Mouse (Mus musculus) ES-E14 (cell line): Measurements from ENCODE around the gene Il4i1. TPM values are rescaled to one million over a fixed set of nuclear protein-coding genes. Genes with fewer than 3 reads are reported as not detected.

Experiments used
- DNase-seq: peaks from one replicate; pipeline ENCODE4 v3.0.0-alpha.2; 2013; ENCODE audit warnings: low read depth, low spot score
- H3K27ac ChIP-seq: 2 replicates; pipeline ENCODE4 v1.5.1; 2012; ENCODE audit warnings: low read depth, mild to moderate bottlenecking, low read length, moderate library complexity, mixed read lengths; ENCODE audit not compliant: poor library complexity, insufficient read depth, severe bottlenecking
- H3K36me3 ChIP-seq: 2 replicates; pipeline ENCODE4 v1.6.1; 2012; ENCODE audit warnings: mild to moderate bottlenecking, low read length, moderate library complexity, mixed read lengths; ENCODE audit not compliant: control insufficient read depth, poor library complexity, insufficient read depth, severe bottlenecking
- H3K4me1 ChIP-seq, 2 experiments: fragments of 150-350 bp in 1 of 2; sonication (generic) in 1 of 2; 2 replicates each; pipeline ENCODE4 v1.6.1; 2012; ENCODE audit warnings: low read length in 2 of 2, mild to moderate bottlenecking in 1 of 2, mixed read lengths in 1 of 2; ENCODE audit not compliant: control insufficient read depth in 2 of 2, insufficient read depth in 2 of 2, poor library complexity in 1 of 2
- H3K4me3 ChIP-seq, 2 experiments: fragments of 150-350 bp in 1 of 2; sonication (generic) in 1 of 2; 2 replicates each; pipeline ENCODE4 v1.5.1; 2012; ENCODE audit warnings: low read length in 2 of 2, low read depth in 1 of 2, mild to moderate bottlenecking in 1 of 2, mixed read lengths in 1 of 2; ENCODE audit not compliant: insufficient read depth in 1 of 2, poor library complexity in 1 of 2, severe bottlenecking in 1 of 2
- H3K9ac ChIP-seq: 2 replicates; pipeline ENCODE4 v1.6.1; 2012; ENCODE audit warnings: low read depth, mild to moderate bottlenecking, low read length, mixed read lengths; ENCODE audit not compliant: poor library complexity, insufficient read depth, severe bottlenecking
- H3K9me3 ChIP-seq: fragments of 150-350 bp; sonication (generic); 2 replicates; pipeline ENCODE4 v1.6.1; 2012; ENCODE audit warnings: low read depth, mild to moderate bottlenecking, low read length; ENCODE audit not compliant: control insufficient read depth, insufficient read depth
- CHD2 ChIP-seq: IDR thresholded peaks from 2 replicates; pipeline ENCODE4 v1.6.1; 2014; ENCODE audit warnings: mild to moderate bottlenecking, low read depth, low read length, inconsistent platforms
- HCFC1 ChIP-seq: IDR thresholded peaks from 2 replicates; pipeline ENCODE4 v1.6.1; 2012; ENCODE audit warnings: low read length, inconsistent platforms, borderline replicate concordance; ENCODE audit not compliant: insufficient read depth
- MAFK ChIP-seq: IDR thresholded peaks from 2 replicates; pipeline ENCODE4 v1.6.1; 2014; ENCODE audit warnings: mild to moderate bottlenecking, low read depth, low read length, inconsistent platforms; ENCODE audit not compliant: insufficient read depth
- ZC3H11A ChIP-seq: IDR thresholded peaks from 2 replicates; pipeline ENCODE4 v1.6.1; 2012; ENCODE audit warnings: low read depth, mild to moderate bottlenecking, inconsistent platforms, low read length, borderline replicate concordance
- ZNF384 ChIP-seq: IDR thresholded peaks from 2 replicates; pipeline ENCODE4 v1.6.1; 2012; ENCODE audit warnings: low read depth, low read length, inconsistent platforms
- in situ Hi-C, 2 experiments: fragments of 600-800 bp; cut with MboI; formaldehyde crosslinking; loops; one replicate each; pipeline ENCODE4 v1.15.1; 2025; ENCODE audit warnings: low sequenced_read_pairs in 2 of 2, inconsistent platforms in 1 of 2; ENCODE audit not compliant: unreplicated experiment in 2 of 2
- total RNA-seq: library from RNA; depleted of rRNA; stranded (reverse); fragments of 300-350 nt; gene quantifications from 2 replicates; pipeline ENCODE4 v1.2.3, GENCODE M21; 2012

The Il4i1 gene
- total RNA-seq, 1 experiment, result 4.8 TPM

DNA sequence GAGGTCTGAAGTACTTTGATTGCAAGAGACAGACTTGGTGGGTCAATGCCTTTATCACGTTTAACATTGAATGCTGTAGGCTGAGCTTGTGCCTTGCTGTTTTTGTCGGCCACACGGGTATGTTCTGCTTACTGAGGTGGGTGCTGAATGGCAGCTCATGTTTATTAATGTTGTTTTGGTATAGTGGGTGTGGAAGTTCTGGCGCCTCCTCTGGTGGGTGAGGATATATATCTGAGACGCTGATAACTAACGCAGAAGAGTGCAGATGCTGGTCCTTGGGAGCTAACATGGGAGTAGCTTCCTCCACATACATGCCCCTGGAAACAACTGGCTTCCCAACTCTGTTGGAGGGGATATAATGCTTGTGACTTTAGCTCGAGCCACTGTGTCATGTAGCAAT, 7.2 kb downstream of the Il4i1 start:
- peaks cover 3 to 36% of the 10 kb centered on the region in 2 experiments for H3K4me1 ChIP-seq
- H3K9me3 ChIP-seq, result no peaks in the 10 kb centered on the region
- TF ChIP-seq ZC3H11A, result no peak
- no peak for TF ChIP-seq CHD2
- TF ChIP-seq HCFC1, result no peak
- no peak for TF ChIP-seq ZNF384
- TF ChIP-seq MAFK, result no peak
- in situ Hi-C loops, result no loop called here
- H3K36me3 ChIP-seq, result peaks cover 32% of the 10 kb centered on the region
- DNase-seq, result no peak
- no peak overlapping the region for H3K4me3 ChIP-seq
- H3K9ac ChIP-seq, result no peak overlapping the region
- no peak overlapping the region for H3K27ac ChIP-seq

DNA sequence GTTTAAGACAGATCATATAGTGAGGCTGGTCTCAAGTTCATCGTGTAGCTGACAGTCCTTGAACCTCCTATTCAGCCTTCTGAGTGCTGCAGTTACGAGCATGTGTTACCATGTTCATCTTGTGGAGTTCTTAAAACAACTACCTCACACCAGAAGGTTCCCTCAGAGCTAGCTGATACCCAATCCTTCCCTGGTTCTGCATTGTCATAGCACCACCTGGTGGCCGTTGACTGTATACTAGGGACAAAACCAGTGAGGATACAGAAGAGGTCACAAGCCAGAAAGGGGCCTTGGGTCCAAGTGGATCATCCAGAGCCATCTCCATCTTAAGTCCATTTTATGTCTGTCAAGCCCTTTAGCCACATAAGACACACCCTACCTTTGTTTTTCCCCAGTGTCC, 8.7 kb downstream of the Il4i1 start:
- H3K36me3 ChIP-seq, result peaks cover 43% of the 10 kb centered on the region
- in situ Hi-C loops, result no loop called here
- no peak overlapping the region for H3K9ac ChIP-seq
- no peak overlapping the region for H3K4me3 ChIP-seq
- no peak overlapping the region for H3K27ac ChIP-seq
- H3K9me3 ChIP-seq, result no peaks in the 10 kb centered on the region
- TF ChIP-seq MAFK, result no peak
- TF ChIP-seq ZNF384, result no peak
- no peak for TF ChIP-seq ZC3H11A
- no peak for TF ChIP-seq HCFC1
- no peak for TF ChIP-seq CHD2
- peaks cover 3 to 41% of the 10 kb centered on the region in 2 experiments for H3K4me1 ChIP-seq
- DNase-seq, result peak; percentile 62

DNA sequence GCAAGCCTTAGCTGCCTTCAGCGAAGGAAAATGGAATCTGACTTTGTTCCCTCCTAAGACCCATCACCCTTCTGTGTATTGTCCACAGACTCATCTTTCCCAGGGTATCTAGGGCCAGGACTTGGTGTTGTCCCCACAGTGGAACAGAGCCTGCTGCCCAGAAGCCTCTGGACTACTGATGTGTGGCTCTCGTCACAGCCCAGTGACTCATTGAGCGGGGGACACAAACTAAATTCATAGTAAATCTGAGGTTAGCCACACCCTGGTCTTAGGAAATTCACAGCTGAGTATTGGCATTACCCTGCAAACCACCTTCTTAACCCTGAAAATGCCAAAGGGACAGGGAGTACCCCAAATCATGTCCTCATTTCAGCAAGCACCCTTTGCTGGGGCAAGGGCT, 10.6 kb downstream of the Il4i1 start:
- DNase-seq, result no peak
- Histone ChIP-seq H3K4me3 (no peak overlapping the region), H3K27ac (no peak overlapping the region), H3K36me3 (peaks cover 50% of the 10 kb centered on the region), H3K4me1 (peaks cover 0 to 32% of the 10 kb centered on the region in 2 experiments), H3K9me3 (no peaks in the 10 kb centered on the region), H3K9ac (no peak overlapping the region)
- in situ Hi-C loops, result no loop called here
- TF ChIP-seq CHD2 (no peak), MAFK (no peak), ZC3H11A (no peak), ZNF384 (no peak), HCFC1 (no peak)

DNA sequence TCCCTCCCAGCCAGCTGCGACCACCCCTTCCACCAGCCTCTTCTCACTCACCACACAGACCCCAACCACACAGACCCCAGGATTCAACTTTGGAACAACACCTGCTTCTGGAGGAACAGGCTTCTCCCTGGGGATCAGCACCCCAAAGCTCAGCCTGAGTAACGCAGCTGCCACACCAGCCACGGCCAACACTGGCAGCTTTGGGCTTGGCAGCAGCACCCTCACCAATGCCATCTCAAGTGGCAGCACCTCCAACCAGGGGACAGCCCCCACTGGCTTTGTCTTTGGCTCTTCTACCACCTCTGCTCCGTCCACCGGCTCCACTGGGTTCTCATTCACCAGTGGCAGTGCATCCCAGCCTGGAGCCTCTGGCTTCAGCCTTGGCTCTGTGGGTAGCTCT, 12.5 kb downstream of the Il4i1 start:
- Histone ChIP-seq H3K27ac (no peak overlapping the region), H3K9me3 (no peaks in the 10 kb centered on the region), H3K36me3 (peaks cover 53% of the 10 kb centered on the region), H3K9ac (no peak overlapping the region), H3K4me3 (no peak overlapping the region), H3K4me1 (peaks cover 0 to 22% of the 10 kb centered on the region in 2 experiments; a peak in 3 of 4 replicates)
- DNase-seq, result no peak
- TF ChIP-seq MAFK (no peak), ZC3H11A (no peak), CHD2 (no peak), ZNF384 (no peak), HCFC1 (no peak)
- in situ Hi-C loops, result no loop called here

DNA sequence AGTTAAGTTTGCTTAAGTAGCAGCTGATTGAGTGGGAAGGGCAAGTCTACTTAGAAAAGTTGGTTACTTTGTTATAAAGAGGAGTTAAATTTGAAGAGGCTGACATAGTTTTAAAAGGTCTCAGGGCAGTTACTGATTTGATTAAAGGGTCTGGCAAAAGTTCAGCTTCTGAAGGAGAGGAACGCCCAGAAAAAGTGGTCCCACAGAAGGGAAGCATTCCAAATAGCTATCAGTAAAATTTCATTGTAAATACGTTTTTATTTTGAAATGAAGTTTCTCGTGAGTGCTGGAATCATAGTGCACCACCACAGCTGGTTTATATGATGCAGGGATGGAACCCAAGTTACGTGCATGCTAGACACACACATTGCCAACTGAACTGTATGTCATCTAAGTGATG, 16.6 kb downstream of the Il4i1 start:
- no peak for DNase-seq
- Histone ChIP-seq H3K4me3 (no peak overlapping the region), H3K9me3 (no peaks in the 10 kb centered on the region), H3K27ac (no peak overlapping the region), H3K9ac (no peak overlapping the region), H3K36me3 (peaks cover 42% of the 10 kb centered on the region), H3K4me1 (peaks cover 0 to 18% of the 10 kb centered on the region in 2 experiments; a peak in 2 of 4 replicates)
- in situ Hi-C loops, result no loop called here
- no peak for TF ChIP-seq ZC3H11A
- no peak for TF ChIP-seq HCFC1
- TF ChIP-seq MAFK, result no peak
- no peak for TF ChIP-seq ZNF384
- TF ChIP-seq CHD2, result no peak
